Mouse (Mus musculus) liver, embryonic 14.5 days (tissue): ENCODE measurements around the gene Tmem104.

Source experiments
- CTCF ChIP-seq: IDR thresholded peaks from 2 replicates; pipeline ENCODE4 v1.5.1; 2016; ENCODE audit warnings: antibody characterized with exemption, low read depth, control low read depth
- EP300 ChIP-seq: IDR thresholded peaks from 2 replicates; pipeline ENCODE4 v1.6.1; 2016; ENCODE audit warnings: antibody characterized with exemption, low read depth

DNA sequence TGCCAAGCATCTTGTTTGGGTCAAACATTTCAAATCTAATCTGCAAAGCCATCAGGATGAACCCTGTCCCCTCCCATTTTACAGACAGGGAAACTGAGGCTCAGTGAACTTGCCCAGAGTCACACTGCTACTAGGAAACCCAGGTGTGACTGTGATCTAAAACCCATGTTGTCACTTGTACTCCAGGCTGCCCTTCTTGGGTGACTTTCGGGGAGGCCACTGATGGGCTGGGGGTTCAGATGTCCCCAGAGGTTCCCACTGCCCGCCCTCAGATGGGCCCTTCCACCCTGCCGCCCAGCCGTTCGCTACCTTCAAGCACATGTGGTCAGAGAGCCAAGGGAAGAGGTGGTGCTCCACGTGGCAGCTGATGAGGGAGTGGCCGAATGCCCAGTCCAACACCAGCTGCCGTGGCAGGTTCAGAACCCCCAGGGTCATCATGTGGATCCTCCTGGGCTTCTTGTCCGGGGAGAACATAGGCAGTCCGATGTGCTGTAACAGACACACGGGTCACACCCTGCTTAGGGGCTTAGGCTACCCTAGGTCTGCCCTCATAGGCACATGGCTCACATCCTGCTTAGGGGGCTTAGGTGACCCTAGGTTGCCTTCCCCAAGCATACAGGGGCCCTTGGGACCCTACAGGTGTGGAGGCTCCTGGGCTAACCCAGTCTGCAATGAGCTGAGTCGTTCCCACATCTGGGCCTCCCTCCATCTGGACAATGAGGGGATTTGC is 96.8 kb downstream of the Tmem104 start:
- TF ChIP-seq CTCF (no peak), EP300 (no peak)
